Mouse (Mus musculus): ENCODE measurements around the gene Fzd1. TPM values are rescaled to one million over a fixed set of nuclear protein-coding genes. Genes with fewer than 3 reads are reported as not detected.

Gene Fzd1
- polyA plus RNA-seq, 1 experiment from 2014 or later = 27.5 TPM

- peaks cover 2% of the 10 kb centered on the region; the same call in 1 of the 2 replicates for H3K4me1 ChIP-seq (replicated peaks; ENCODE audit: control insufficient read depth, insufficient read depth, low read length)
- H3K27me3 ChIP-seq (ENCODE audit: control insufficient read depth, insufficient read depth, low read depth, low read length) = no peaks in the 10 kb centered on the region
- no peak overlapping the region for H3K27ac ChIP-seq (ENCODE audit: low read length)
- WGBS = 41% methylated on average over 10 of the region's 10 CpGs
- no peaks in the 10 kb centered on the region for H3K36me3 ChIP-seq (ENCODE audit: control insufficient read depth, insufficient read depth, low read length)
- H3K9ac ChIP-seq (ENCODE audit: low read length) = no peak overlapping the region
- H3K9me3 ChIP-seq (ENCODE audit: control insufficient read depth, low read length) = no peaks in the 10 kb centered on the region
- no peak for ATAC-seq (ENCODE audit: low read depth)
- no peak overlapping the region for H3K4me2 ChIP-seq (ENCODE audit: low read depth, low read length)
- no peak overlapping the region for H3K4me3 ChIP-seq (ENCODE audit: low read length)
Measured at GRCm38 (mm10) chr5:4732241-4733229, 25.3 kb downstream of the Fzd1 start.

GRCm38 (mm10) chr5:4731743-4732215 lies 26.1 kb downstream of the Fzd1 start:
- Histone ChIP-seq H3K4me3 (ENCODE audit: low read length) (no peak overlapping the region), H3K27ac (ENCODE audit: low read length) (no peak overlapping the region), H3K4me1 (replicated peaks; ENCODE audit: control insufficient read depth, insufficient read depth, low read length) (no peaks in the 10 kb centered on the region; the same call in 1 of the 2 replicates), H3K27me3 (ENCODE audit: control insufficient read depth, insufficient read depth, low read depth, low read length) (no peaks in the 10 kb centered on the region), H3K9me3 (ENCODE audit: control insufficient read depth, low read length) (no peaks in the 10 kb centered on the region), H3K4me2 (ENCODE audit: low read depth, low read length) (no peak overlapping the region), H3K36me3 (ENCODE audit: control insufficient read depth, insufficient read depth, low read length) (no peaks in the 10 kb centered on the region), H3K9ac (ENCODE audit: low read length) (no peak overlapping the region)
- ATAC-seq (ENCODE audit: low read depth) = no peak
- WGBS = 74% methylated on average over 5 of the region's 5 CpGs

- no peaks in the 10 kb centered on the region; the same call in 1 of the 2 replicates for H3K4me1 ChIP-seq (replicated peaks; ENCODE audit: control insufficient read depth, insufficient read depth, low read length)
- no peaks in the 10 kb centered on the region for H3K9me3 ChIP-seq (ENCODE audit: control insufficient read depth, low read length)
- WGBS = 84% methylated on average over 3 of the region's 3 CpGs
- no peak for ATAC-seq (ENCODE audit: low read depth)
- no peak overlapping the region for H3K27ac ChIP-seq (ENCODE audit: low read length)
- H3K36me3 ChIP-seq (ENCODE audit: control insufficient read depth, insufficient read depth, low read length) = no peaks in the 10 kb centered on the region
- no peaks in the 10 kb centered on the region for H3K27me3 ChIP-seq (ENCODE audit: control insufficient read depth, insufficient read depth, low read depth, low read length)
- H3K9ac ChIP-seq (ENCODE audit: low read length) = no peak overlapping the region
- H3K4me3 ChIP-seq (ENCODE audit: low read length) = no peak overlapping the region
- no peak overlapping the region for H3K4me2 ChIP-seq (ENCODE audit: low read depth, low read length)
Measured at GRCm38 (mm10) chr5:4731064-4731463, 26.8 kb downstream of the Fzd1 start.

Small RNA genes lying within 50 kb of the gene (microRNA-seq; reads per million reads assigned to microRNA genes)
- gene Gm44483 = not detected

All from lung, embryonic 16.5 days (tissue).